Mouse (Mus musculus): ENCODE data around the gene Plagl2. TPM values are rescaled to one million over a fixed set of nuclear protein-coding genes. Genes with fewer than 3 reads are reported as not detected.

Plagl2 gene
- total and polyA plus RNA-seq, 3 experiments = 8.1 to 52.7 (median 18.0) TPM

DNA sequence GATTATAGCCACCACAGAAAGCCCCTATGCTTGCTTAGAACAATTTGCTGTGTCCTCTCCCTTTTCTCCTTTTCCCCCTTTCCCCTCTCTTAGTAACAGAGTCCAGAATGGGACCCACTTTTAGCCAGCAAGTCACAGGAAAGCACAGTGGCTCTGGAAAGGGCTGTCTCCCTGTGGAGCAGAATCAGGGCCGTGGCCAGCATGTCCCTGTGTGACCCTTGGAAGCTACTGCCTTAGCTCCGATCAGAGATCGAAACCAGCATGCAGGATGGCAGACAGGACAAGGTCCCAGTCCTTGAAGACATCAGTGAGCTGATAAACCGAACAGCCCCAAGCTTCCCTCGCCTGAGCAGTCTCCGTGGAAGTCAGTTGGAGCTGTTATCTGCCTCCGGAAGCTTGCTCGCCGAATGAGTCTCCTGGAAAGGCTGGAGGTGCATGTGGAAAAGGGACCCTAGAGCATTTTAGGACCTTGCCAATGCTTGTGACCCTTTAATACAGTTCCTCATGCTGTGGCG is 23.3 kb downstream of the Plagl2 start:
- H3K4me1 ChIP-seq (ENCODE audit: control insufficient read depth in 1 of 2, insufficient read depth in 2 of 2) = peaks cover 9 to 42% of the 10 kb centered on the region in 2 experiments
- dilution Hi-C loops (cut with MboI; ENCODE audit: extremely low pct_ligation_motif_present, extremely low pct_unique_long_range_greater_than_20kb, low sequenced_read_pairs) (no loop called here), in situ Hi-C loops (cut with MboI; ENCODE audit: low pct_ligation_motif_present, low pct_unique_long_range_greater_than_20kb, low sequenced_read_pairs) (no loop called here)
- TF ChIP-seq JUN (IDR thresholded peaks at IDR 0.05; ENCODE audit: insufficient read depth, low read depth, low read length) = no peak
- TF ChIP-seq POLR2A (IDR thresholded peaks at IDR 0.05; ENCODE audit: low read depth, low read length) = no peak
- no peak for TF ChIP-seq TCF12 (IDR thresholded peaks at IDR 0.05; ENCODE audit: low read depth, low read length)
- TF ChIP-seq SIN3A (IDR thresholded peaks at IDR 0.05; ENCODE audit: low read length) = no peak
- TF ChIP-seq ZC3H11A (IDR thresholded peaks at IDR 0.05; ENCODE audit: low read depth, low read length) = no peak
- TF ChIP-seq MEF2A (IDR thresholded peaks at IDR 0.05; ENCODE audit: borderline replicate concordance, low read depth, low read length) = no peak
- TF ChIP-seq BHLHE40 (IDR thresholded peaks at IDR 0.05; ENCODE audit: low read depth, low read length) = no peak
- no peak for TF ChIP-seq E2F4 (IDR thresholded peaks at IDR 0.05; ENCODE audit: insufficient replicate concordance, low read depth, low read length)
- no peak for TF ChIP-seq ETS1 (conservative IDR thresholded peaks at IDR 0.05; ENCODE audit: low read depth, low read length)
- no peak for TF ChIP-seq NELFE (IDR thresholded peaks at IDR 0.05; ENCODE audit: low read depth, low read length)
- no peak for TF ChIP-seq ZMIZ1 (IDR thresholded peaks at IDR 0.05; ENCODE audit: low read depth, low read length)
- TF ChIP-seq KAT2A (IDR thresholded peaks at IDR 0.05; ENCODE audit: insufficient replicate concordance, low read length) = no peak
- no peak for TF ChIP-seq MYC (IDR thresholded peaks at IDR 0.05; ENCODE audit: low read depth, low read length)
- TF ChIP-seq POLR2AphosphoS2 (IDR thresholded peaks at IDR 0.05; ENCODE audit: low read depth, low read length) = no peak
- TF ChIP-seq EP300 (IDR thresholded peaks at IDR 0.05; ENCODE audit: low read length) = no peak
- TF ChIP-seq CHD1 (IDR thresholded peaks at IDR 0.05; ENCODE audit: low read depth, low read length) = no peak
- no peak for TF ChIP-seq MXI1 (IDR thresholded peaks at IDR 0.05; ENCODE audit: low read depth, low read length)
- H3K79me2 ChIP-seq (replicated peaks; ENCODE audit: control insufficient read depth, extremely low read depth, insufficient read depth, poor library complexity, severe bottlenecking) = no peaks in the 10 kb centered on the region
- peaks cover 0 to 29% of the 10 kb centered on the region in 2 experiments for H3K36me3 ChIP-seq (replicated peaks in 1 of 2; ENCODE audit: control insufficient read depth in 1 of 2, insufficient read depth in 1 of 2, low read length in 1 of 2)
- DNase-seq (ENCODE audit: extremely low read depth) = no peak
- no peaks in the 10 kb centered on the region for H3K27me3 ChIP-seq (replicated peaks)
- H3K4me3 ChIP-seq (replicated peaks in 1 of 3; ENCODE audit: low read depth in 2 of 3, low read length in 2 of 3, poor library complexity in 1 of 3) = no peak overlapping the region
- H3K9ac ChIP-seq (ENCODE audit: insufficient read depth, low read depth) = no peak overlapping the region
- H3K4me2 ChIP-seq (ENCODE audit: insufficient read depth, low read depth, poor library complexity, severe bottlenecking) = no peak overlapping the region
- H3K27ac ChIP-seq (ENCODE audit: insufficient read depth, low read depth) = no peak overlapping the region
- no peaks in the 10 kb centered on the region for H3K9me3 ChIP-seq (replicated peaks; ENCODE audit: low read length)

DNA sequence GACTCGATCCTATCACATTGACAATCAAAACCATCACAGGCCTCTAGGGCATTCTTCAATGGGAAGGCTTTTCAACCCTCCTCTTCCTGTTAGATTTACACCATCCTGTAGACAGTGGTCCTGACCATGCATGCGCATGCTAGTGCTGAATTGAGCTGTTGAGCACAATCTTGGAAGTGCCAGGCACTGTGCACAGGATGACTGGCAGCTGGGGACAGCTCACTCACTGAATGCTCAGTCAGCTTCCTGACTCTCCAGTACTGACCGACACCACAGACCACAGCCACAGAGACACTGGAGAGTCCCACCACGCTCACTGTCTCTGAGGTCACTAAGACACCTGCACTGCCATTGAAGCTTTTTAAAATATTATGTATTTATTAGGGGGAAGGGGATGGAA is 25.8 kb downstream of the Plagl2 start:
- no peak overlapping the region for H3K27ac ChIP-seq (ENCODE audit: insufficient read depth, low read depth)
- peaks cover 0 to 16% of the 10 kb centered on the region in 2 experiments for H3K36me3 ChIP-seq (replicated peaks in 1 of 2; ENCODE audit: control insufficient read depth in 1 of 2, insufficient read depth in 1 of 2, low read length in 1 of 2)
- no peak overlapping the region for H3K4me2 ChIP-seq (ENCODE audit: insufficient read depth, low read depth, poor library complexity, severe bottlenecking)
- DNase-seq (ENCODE audit: extremely low read depth) = no peak
- no peak overlapping the region for H3K9ac ChIP-seq (ENCODE audit: insufficient read depth, low read depth)
- TF ChIP-seq ETS1 (conservative IDR thresholded peaks at IDR 0.05; ENCODE audit: low read depth, low read length) (0 out of 2 replicates have a peak, but pooled peaks have one; percentile 14), ELF1 (IDR thresholded peaks at IDR 0.05; ENCODE audit: low read depth, low read length) (no peak)
- in situ Hi-C loops (cut with MboI; ENCODE audit: low pct_ligation_motif_present, low pct_unique_long_range_greater_than_20kb, low sequenced_read_pairs) (no loop called here), dilution Hi-C loops (cut with MboI; ENCODE audit: extremely low pct_ligation_motif_present, extremely low pct_unique_long_range_greater_than_20kb, low sequenced_read_pairs) (no loop called here)
- no peaks in the 10 kb centered on the region for H3K27me3 ChIP-seq (replicated peaks)
- H3K79me2 ChIP-seq (replicated peaks; ENCODE audit: control insufficient read depth, extremely low read depth, insufficient read depth, poor library complexity, severe bottlenecking) = no peaks in the 10 kb centered on the region
- H3K9me3 ChIP-seq (replicated peaks; ENCODE audit: low read length) = no peaks in the 10 kb centered on the region
- H3K4me1 ChIP-seq (ENCODE audit: control insufficient read depth in 1 of 2, insufficient read depth in 2 of 2) = peaks cover 9 to 24% of the 10 kb centered on the region in 2 experiments
- no peak overlapping the region for H3K4me3 ChIP-seq (replicated peaks in 1 of 3; ENCODE audit: low read depth in 2 of 3, low read length in 2 of 3, poor library complexity in 1 of 3)
